Mouse (Mus musculus) cerebellum, adult 2 months (tissue): ENCODE data around the gene Trf.

ENCODE experiments used
- CTCF ChIP-seq: fragments of 200-500 bp; IDR thresholded peaks from 2 replicates; pipeline ENCODE4 v1.5.1; 2011; ENCODE audit warnings: low read depth, mild to moderate bottlenecking, control low read depth, low read length, moderate library complexity, borderline replicate concordance; ENCODE audit not compliant: insufficient read depth
- POLR2A ChIP-seq: fragments of 200-500 bp; IDR thresholded peaks from 2 replicates; pipeline ENCODE4 v1.6.1; 2011; ENCODE audit warnings: low read length, control low read depth, borderline replicate concordance; ENCODE audit not compliant: insufficient read depth

- TF ChIP-seq POLR2A (no peak), CTCF (no peak)
These were observed 1.8 kb downstream of the Trf start for GRCm38 (mm10) chr9:103228370-103229003.
